Mouse (Mus musculus) liver, adult 2 months (tissue): ENCODE measurements around the gene Slc7a11.

Experiments
- CTCF ChIP-seq: fragments of 200-500 bp; IDR thresholded peaks from 2 replicates; pipeline ENCODE4 v1.5.1; 2011; ENCODE audit warnings: low read depth, low read length, control low read depth
- POLR2A ChIP-seq: fragments of 200-500 bp; IDR thresholded peaks from 2 replicates; pipeline ENCODE4 v1.6.1; 2011; ENCODE audit warnings: low read length, control low read depth; ENCODE audit not compliant: insufficient read depth; ENCODE audit errors: extremely low read depth

DNA sequence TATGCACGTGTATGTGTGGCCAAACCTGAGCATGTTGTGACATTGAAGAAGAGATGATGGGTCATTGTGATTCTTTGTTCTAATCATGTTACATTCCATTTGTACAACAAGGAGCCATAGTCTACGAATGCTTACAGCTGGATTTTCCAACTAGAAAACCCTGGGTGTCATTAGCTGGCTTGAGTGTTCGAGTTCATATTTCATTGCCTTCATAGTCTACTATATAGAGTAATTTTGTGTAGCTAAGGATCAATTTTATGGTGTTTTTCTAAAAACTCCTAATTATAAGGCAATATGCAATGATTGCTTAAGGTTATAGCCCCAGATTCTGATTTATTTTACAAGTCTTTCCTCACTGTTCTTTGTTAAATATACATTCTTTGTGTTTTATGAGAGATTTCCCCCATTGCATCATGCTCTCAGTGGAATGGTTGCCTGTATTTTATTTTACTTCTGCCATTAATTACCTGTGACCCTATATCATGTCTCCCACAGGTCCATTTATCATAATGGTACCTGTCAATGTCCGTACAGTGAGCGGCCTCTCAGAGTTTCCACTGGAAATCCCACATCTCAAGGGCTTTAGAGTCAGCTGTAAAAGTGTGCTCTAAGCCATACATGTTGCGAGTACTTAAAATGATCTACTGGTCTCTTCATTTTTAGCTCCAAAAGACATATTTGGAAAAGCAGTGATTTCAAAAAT lies 193.7 kb downstream of the Slc7a11 start:
- TF ChIP-seq POLR2A (no peak), CTCF (no peak)
